Mouse (Mus musculus): Measurements from ENCODE around the gene Stac2.

The Stac2 gene

GRCm38 (mm10) chr11:98052989-98053834 lies at the start of gene Stac2:
TSS of gene Stac2 (minus strand) at chr11:98053462.
- no peak for DNase-seq (ENCODE audit: low read depth in 1 of 2, low spot score in 2 of 2)

GRCm38 (mm10) chr11:98101332-98101731 lies 48.1 kb upstream of the Stac2 start:
- DNase-seq (ENCODE audit: low read depth in 1 of 2, low spot score in 2 of 2) = no peak

DNA sequence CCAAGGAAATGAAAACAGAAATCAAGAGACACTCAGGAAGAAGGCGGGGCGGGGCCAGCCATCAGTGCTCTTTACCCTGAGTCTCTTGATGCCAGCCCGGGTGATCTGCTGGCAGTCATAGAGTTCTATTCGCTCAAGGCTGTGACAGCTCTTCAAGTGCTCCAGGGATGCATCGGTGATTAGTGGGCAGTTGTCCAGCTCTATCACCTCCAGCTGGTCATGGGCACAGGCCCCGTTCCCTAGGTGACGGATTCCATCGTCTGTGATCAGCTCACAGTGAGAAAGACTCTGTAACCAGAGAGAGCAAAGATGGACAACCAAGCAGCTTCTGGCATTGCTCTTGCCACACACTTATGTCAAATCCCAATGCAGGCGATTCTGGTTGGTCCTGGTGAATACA lies 37.3 kb upstream of the Stac2 start:
- no peak for DNase-seq (ENCODE audit: low read depth in 1 of 2, low spot score in 2 of 2)

DNA sequence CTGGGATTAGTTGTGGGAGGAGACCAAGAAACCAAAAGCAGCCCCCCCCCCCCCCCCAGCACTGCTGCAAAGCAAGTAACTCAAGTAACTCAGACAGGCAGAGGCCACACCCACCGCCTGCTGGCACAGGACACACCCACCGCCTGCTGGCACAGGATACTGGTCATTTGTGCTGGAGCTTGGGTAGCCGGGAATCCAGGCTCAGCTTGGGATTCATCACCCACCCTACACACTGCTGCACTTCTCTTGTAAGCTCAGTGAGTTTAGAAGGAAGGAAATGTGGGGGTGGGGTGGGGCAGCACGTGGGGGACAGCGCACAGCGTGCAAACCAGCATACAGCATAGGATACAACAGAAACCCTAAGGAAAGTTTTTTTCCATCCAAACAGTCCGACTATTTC lies 35.0 kb upstream of the Stac2 start:
- no peak for DNase-seq (ENCODE audit: low read depth in 1 of 2, low spot score in 2 of 2)

GRCm38 (mm10) chr11:98086574-98086973 lies 33.3 kb upstream of the Stac2 start:
- no peak for DNase-seq (ENCODE audit: low read depth in 1 of 2, low spot score in 2 of 2)

- no peak for DNase-seq (ENCODE audit: low read depth in 1 of 2, low spot score in 2 of 2)
Observed at GRCm38 (mm10) chr11:98086141-98086540, 32.9 kb upstream of the Stac2 start.

- no peak for DNase-seq (ENCODE audit: low read depth in 1 of 2, low spot score in 2 of 2)
Observed at GRCm38 (mm10) chr11:98082745-98083144, 29.5 kb upstream of the Stac2 start.

- DNase-seq (ENCODE audit: low read depth in 1 of 2, low spot score in 2 of 2) = no peak
Observed at GRCm38 (mm10) chr11:98080450-98080849, 27.2 kb upstream of the Stac2 start.

GRCm38 (mm10) chr11:98077086-98077485 lies 23.8 kb upstream of the Stac2 start:
- DNase-seq (ENCODE audit: low read depth in 1 of 2, low spot score in 2 of 2) = no peak

GRCm38 (mm10) chr11:98075195-98075808 lies 22.0 kb upstream of the Stac2 start:
- peak; percentile 49 to 76 for DNase-seq (ENCODE audit: low read depth in 1 of 2, low spot score in 2 of 2)

DNA sequence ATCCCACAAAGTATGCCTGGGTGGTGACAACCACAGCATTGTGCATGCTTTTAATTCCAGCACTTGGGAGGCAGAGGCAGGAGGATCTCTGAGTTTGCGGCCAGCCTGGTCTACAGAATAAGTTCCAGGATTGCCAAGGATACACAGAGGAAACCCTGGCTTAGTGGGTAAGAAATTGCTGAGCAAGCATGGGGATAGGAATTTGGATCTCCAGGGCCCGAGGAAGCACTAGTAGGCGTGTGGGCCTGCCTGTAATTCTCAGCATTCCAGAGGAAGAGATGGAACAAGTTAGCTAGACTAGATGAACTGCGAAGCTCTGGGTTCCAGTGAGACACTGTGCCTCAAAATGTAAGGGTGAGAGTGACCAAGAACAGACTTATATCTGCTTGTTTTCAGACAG lies 20.2 kb upstream of the Stac2 start:
- no peak for DNase-seq (ENCODE audit: low read depth in 1 of 2, low spot score in 2 of 2)

GRCm38 (mm10) chr11:98067255-98067654 lies 14.0 kb upstream of the Stac2 start:
- no peak for DNase-seq (ENCODE audit: low read depth in 1 of 2, low spot score in 2 of 2)

DNA sequence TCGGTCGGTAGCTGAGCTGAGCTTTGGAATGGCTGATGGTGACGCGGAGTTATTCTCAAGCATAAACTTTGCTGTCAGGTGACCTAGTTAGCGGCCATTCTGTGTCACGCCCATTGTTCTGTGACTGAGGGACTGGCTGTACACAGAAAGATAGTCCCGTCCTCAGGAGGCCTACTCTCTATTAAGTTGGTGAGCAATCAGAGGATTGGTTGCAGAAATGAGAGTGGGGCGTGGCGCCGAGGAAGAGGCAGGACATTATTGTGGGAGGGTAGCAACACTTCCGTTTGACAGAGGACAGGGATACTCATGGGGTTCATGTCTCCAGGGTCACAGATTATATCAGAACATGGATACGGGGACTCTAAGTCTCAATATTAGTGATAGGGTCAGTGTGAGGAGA lies 12.9 kb upstream of the Stac2 start:
- DNase-seq (ENCODE audit: low read depth in 1 of 2, low spot score in 2 of 2) = no peak

- no peak for DNase-seq (ENCODE audit: low read depth in 1 of 2, low spot score in 2 of 2)
Observed at GRCm38 (mm10) chr11:98061904-98062562, 8.8 kb upstream of the Stac2 start.

GRCm38 (mm10) chr11:98061441-98061840 lies 8.2 kb upstream of the Stac2 start:
- no peak for DNase-seq (ENCODE audit: low read depth in 1 of 2, low spot score in 2 of 2)

DNA sequence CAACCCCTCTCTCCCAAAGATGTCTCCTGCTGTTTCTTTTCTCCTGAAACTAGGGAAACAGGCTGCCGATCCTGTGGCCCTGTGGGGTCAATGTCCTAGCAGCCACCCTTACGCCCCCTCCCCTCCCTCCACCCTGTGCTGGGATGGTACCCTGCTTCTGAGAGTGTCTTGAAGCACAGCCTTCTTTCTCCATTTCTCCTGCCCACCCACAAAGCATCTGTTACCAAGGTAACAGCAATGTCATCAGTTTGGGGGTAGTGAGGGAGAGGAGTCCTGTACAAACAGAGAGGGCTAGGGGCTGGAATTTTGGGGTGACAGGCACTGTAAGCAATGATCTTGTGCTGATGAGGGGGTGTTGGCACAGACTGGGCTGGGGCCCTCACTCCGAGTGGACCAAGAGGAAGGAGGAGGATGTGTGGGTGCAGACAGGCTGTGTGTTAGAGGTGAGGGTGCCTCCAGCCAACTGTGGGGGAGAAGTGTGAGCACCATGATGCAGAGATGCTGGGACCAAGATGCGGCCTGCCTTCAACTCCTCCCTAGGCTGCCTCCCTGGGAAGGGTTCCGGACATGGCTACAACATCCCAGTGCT lies 6.9 kb upstream of the Stac2 start:
- DNase-seq (ENCODE audit: low read depth in 1 of 2, low spot score in 2 of 2) = no peak

DNA sequence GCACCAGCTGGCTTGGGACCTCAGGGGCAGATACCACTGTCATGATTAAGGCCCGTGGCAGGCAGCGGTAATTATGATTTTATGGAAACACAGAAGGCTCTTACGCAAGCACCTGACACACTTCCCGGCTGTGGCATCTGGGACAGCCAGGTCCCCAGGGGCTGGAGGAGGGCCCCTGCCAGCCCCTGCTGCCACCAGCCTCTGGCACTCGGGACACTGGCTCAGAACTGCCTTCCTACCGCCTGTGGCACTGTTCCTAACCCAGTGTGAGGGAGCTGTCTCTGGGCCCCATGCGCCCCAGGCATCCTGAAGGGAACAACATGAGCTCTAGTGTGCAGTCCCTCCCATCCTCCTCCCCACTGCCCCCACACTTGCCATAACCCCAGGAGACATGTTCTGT lies 6.4 kb upstream of the Stac2 start:
- DNase-seq (ENCODE audit: low read depth in 1 of 2, low spot score in 2 of 2) = no peak

DNA sequence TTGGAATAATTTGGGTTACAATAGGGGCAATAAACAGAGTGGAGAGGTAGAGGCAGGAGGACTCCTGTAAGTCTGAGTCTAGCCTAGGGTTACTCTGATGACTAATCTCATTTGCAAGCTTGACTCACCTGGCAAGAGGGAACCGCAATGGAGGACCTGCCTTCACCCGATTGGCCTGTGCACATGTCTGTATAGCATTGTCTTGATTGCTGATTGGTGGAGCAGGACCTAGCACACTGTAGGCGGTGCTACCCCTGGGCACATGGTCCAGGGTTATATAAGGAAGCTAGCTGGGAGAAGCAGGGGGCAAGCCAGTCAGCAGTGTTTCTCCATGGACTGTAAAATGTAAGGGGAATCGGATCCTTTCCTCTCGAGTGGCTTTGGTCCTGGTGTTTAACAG lies 4.7 kb upstream of the Stac2 start:
- no peak for DNase-seq (ENCODE audit: low read depth in 1 of 2, low spot score in 2 of 2)

- DNase-seq (ENCODE audit: low read depth in 1 of 2, low spot score in 2 of 2) = no peak
Observed at GRCm38 (mm10) chr11:98057466-98057865, 4.2 kb upstream of the Stac2 start.

GRCm38 (mm10) chr11:98052129-98052988 lies 903 bp downstream of the Stac2 start:
- DNase-seq (ENCODE audit: low read depth in 1 of 2, low spot score in 2 of 2) = no peak

DNA sequence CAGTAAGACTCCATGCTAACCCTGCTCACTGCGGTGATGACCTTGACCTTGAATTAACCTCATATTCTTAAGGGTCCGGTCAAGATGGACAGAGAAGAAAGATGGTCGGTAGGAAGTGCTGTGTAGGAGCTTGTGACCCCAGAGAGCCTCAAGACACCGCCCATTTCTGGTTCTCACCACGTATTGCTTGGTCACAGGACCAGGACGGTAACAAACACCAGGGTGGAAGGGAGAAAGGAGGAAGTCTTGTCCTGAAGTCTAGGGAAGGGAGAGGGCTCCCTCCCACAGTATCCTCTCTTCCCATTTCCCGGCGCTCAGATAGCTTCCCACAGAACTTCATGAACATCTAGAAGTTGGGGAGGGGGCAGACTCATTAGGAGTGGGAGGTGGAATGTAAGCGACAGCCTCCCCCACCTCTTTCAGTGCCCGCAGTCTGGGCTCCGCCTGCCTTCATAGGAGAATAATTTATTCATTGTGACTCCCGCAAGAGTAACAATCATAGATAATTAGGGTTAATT lies 1.6 kb downstream of the Stac2 start:
- DNase-seq (ENCODE audit: low read depth in 1 of 2, low spot score in 2 of 2) = no peak

Data from monocyte, adult 2 months (primary cell).